Mouse (Mus musculus) 3T3-L1 (cell line): ENCODE results near the gene Gm3526.
"Not testable (repeated sequence)": the region's sequence is repeated elsewhere in the genome, so short reads cannot be mapped to it uniquely, and the experiment has no call there.

Source experiments
- DNase-seq: peaks from one replicate; pipeline ENCODE4 v3.0.0-alpha.2; 2015; ENCODE audit warnings: low read depth, low spot score

Gene Gm3526

GRCm38 (mm10) chr14:5260480-5260879, at the start of gene Gm3526:
Gene Gm3526 (minus strand): TSS chr14:5260580.
- not testable (repeated sequence) for DNase-seq
